Mouse (Mus musculus): ENCODE measurements around the gene Sh3bgrl2.

Sh3bgrl2 gene

GRCm38 (mm10) chr9:83589063-83589462 lies 40.9 kb downstream of the Sh3bgrl2 start:
- intact Hi-C loops (cut with DNase I), result no loop called here

- intact Hi-C loops (cut with DNase I), result no loop called here
These were observed 41.7 kb downstream of the Sh3bgrl2 start for GRCm38 (mm10) chr9:83589680-83590467.

GRCm38 (mm10) chr9:83591848-83592456 lies 43.8 kb downstream of the Sh3bgrl2 start:
- intact Hi-C loops (cut with DNase I), result no loop called here

GRCm38 (mm10) chr9:83593811-83594210 lies 45.7 kb downstream of the Sh3bgrl2 start:
- intact Hi-C loops (cut with DNase I), result no loop called here

GRCm38 (mm10) chr9:83596132-83596531 lies 48.0 kb downstream of the Sh3bgrl2 start:
- intact Hi-C loops (cut with DNase I), result no loop called here

- intact Hi-C loops (cut with DNase I), result no loop called here
These were observed 48.7 kb downstream of the Sh3bgrl2 start for GRCm38 (mm10) chr9:83596646-83597481.

- intact Hi-C loops (cut with DNase I), result no loop called here
These were observed 49.9 kb downstream of the Sh3bgrl2 start for GRCm38 (mm10) chr9:83598047-83598446.

GRCm38 (mm10) chr9:83599505-83599904 lies 51.4 kb downstream of the Sh3bgrl2 start:
- intact Hi-C loops (cut with DNase I), result no loop called here

GRCm38 (mm10) chr9:83600286-83601048 lies 52.3 kb downstream of the Sh3bgrl2 start:
- intact Hi-C loops (cut with DNase I), result no loop called here

- intact Hi-C loops (cut with DNase I), result no loop called here
These were observed 54.1 kb downstream of the Sh3bgrl2 start for GRCm38 (mm10) chr9:83602176-83602770.

GRCm38 (mm10) chr9:83603159-83603558 lies 55.0 kb downstream of the Sh3bgrl2 start:
- intact Hi-C loops (cut with DNase I), result no loop called here

- intact Hi-C loops (cut with DNase I), result loop anchor here (2.0 kb wide), 1 partner anchor 115 kb away; no protein-coding TSS in a partner anchor
These were observed 57.9 kb downstream of the Sh3bgrl2 start for GRCm38 (mm10) chr9:83605886-83606640.

- intact Hi-C loops (cut with DNase I), result no loop called here
These were observed 60.0 kb downstream of the Sh3bgrl2 start for GRCm38 (mm10) chr9:83608135-83608534.

GRCm38 (mm10) chr9:83609422-83610297 lies 61.5 kb downstream of the Sh3bgrl2 start:
- intact Hi-C loops (cut with DNase I), result loop anchor here (2.0 to 5.0 kb wide), 2 partner anchors 123 to 227 kb away; no protein-coding TSS in a partner anchor

GRCm38 (mm10) chr9:83615912-83616585 lies 67.9 kb downstream of the Sh3bgrl2 start:
- intact Hi-C loops (cut with DNase I), result no loop called here

GRCm38 (mm10) chr9:83616586-83617081 lies 68.5 kb downstream of the Sh3bgrl2 start:
- intact Hi-C loops (cut with DNase I), result no loop called here

GRCm38 (mm10) chr9:83623455-83623854 lies 75.3 kb downstream of the Sh3bgrl2 start:
- intact Hi-C loops (cut with DNase I), result no loop called here

- intact Hi-C loops (cut with DNase I), result no loop called here
These were observed 76.1 kb downstream of the Sh3bgrl2 start for GRCm38 (mm10) chr9:83624193-83624592.
